Mouse (Mus musculus) adrenal gland, adult 8-10 months (tissue): ENCODE measurements around the gene Pogz. TPM values are rescaled to one million over a fixed set of nuclear protein-coding genes. Genes with fewer than 3 reads are reported as not detected.
"Not testable (repeated sequence)": the region's sequence is repeated elsewhere in the genome, so short reads cannot be mapped to it uniquely, and the experiment has no call there.

Source experiments
- DNase-seq: peaks from one replicate; pipeline ENCODE4 v3.0.0; 2022
- total RNA-seq, 4 experiments: library from RNA; stranded (reverse); gene quantifications; 2 replicates each; pipeline ENCODE4 v1.2.4; 2022

Pogz gene
- total RNA-seq, 4 experiments from 2014 or later, result 28.7 to 61.2 (median 44.1) TPM

DNA sequence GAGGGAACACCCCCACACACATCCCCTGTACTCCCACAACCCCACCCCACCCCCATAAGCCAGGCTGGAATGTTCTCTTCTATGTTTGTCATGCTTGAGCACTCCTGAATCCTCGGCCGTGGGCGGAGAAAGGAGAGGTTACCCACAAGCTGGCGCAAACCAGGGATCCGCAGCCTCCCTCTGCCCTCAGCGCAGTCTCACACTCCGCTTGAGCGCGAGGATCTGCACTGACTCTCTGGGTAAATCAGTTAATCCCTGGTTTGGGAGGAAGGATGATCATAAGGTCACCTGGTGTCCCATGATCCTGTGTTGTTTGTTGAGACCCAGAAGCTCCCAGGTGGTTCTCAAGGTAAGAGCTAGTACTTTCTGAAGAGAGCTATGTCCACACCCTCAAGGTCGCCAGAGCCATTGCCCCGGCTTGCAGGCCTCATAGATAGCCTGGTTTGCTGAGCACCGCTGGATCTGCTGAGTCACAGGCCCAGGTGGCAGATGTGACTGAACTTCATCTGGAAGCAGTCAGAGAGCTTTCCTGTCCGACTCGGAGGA lies 80.5 kb downstream of the Pogz start:
- no peak for DNase-seq

DNA sequence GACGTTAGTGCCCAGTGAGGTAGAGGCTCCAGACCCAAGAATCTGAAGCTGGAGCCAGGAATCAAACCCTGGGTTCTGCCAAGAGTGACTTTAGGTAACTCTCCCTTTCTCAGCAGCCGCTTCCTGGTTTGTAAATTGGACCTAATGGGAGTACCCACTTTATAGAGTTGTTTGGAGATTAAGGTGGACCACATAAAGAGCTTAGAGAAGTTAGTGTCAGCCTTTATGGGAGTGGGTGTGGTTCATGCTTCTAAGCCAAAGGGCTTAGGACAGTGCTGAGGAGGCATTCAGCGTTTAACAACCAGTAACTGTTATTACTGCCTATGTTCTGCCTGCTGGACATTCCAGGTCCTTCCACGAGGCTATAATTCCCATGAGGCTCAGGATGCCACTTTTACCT lies 81.5 kb downstream of the Pogz start:
- no peak for DNase-seq

DNA sequence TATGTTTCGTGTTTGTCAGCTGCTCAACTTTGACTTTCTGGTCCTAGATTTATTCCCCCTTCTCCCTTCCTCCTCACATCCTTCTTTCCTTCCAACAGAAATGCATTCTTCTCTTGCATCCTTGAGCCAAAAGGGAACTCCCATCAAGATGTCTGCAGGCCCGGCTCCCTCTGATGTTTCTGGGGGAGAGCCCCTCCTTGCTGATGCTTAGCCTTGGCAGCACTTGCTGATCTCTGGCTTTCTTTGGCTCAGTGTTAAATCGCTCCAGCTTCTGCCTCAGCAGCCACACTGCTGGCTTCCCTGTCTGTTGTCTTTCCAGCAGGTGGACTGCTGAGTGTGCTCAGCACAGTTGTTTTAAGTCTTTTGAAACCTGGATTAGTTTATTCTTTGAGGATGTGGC lies 83.7 kb downstream of the Pogz start:
- no peak for DNase-seq

DNA sequence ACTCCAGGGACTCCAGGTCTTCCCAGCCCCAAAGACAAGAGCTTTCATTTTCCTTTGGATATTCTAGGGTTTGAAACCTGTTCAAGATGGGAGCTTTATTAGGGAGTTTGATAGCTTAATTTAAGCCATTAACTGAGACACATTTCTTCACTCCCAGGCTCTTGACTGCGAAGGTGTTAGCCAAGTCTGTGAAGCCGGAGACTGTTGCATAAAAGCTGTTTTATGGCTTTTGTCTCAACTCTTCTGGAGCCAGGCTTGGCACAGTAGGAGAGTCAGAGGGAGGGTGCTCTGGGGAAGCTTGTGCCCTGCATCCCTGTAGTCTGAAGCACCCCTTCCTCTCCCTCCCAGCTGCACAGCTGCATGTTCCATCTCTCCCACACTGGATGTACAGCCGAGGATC lies 85.0 kb downstream of the Pogz start:
- no peak for DNase-seq

DNA sequence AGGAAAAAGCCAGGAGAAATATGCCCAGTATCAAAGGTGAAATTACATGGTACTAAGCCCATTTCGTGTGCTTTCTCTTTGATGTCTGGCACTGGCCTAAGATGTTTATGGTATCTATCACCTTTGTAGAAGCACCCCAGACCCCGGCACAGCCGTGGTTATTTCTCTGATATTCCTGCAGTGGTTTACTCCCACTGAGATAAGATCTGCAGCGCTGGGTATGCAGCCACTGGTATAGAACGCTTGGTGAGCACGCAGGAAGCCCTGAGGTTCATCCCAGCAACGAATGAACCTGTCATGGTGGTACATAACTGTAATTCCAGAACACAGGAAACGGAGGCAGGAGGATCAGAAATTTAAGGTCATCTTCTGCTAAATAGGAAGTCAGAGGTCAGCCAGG lies 87.3 kb downstream of the Pogz start:
- DNase-seq, result no peak

DNA sequence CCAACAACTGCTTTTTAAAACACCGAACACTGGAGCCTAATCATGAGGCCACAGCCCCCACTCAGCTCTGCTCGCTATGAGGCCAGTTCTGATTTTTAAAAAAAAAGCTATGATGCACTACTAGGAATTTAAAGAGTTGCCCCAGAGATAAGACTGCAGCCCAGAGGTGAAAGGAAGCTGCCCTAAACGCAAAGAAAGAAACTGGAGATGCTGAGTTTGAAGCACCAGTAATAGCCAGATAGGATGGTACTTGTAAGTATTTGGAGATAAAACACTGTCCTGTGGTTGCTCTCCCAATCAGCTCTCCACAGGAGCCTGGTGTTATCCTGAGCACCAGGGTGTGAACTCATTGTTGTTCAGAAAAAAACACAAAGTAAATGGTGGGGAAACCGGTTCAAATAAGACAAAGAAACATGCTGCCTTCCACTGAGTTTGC lies 89.0 kb downstream of the Pogz start:
- DNase-seq, result not testable (repeated sequence)

DNA sequence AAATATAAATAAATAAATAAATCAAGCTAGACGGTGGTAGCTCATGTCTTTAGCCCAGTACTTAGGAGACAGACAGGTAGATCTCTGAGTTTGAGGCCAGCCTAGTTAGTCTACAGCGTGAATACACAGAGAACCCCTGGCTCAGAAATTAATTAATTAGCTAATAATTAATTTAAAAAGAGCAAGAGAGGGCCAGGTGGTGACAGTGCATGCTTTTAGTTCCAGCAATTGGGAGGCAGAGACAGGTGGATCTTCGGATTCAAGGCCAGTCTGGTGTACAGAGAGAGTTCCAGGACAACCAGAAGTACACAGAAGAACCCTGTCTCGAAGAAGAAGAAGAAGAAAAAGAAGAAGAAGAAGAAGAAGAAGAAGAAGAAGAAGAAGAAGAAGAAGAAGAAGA lies 91.6 kb downstream of the Pogz start:
- not testable (repeated sequence) for DNase-seq

DNA sequence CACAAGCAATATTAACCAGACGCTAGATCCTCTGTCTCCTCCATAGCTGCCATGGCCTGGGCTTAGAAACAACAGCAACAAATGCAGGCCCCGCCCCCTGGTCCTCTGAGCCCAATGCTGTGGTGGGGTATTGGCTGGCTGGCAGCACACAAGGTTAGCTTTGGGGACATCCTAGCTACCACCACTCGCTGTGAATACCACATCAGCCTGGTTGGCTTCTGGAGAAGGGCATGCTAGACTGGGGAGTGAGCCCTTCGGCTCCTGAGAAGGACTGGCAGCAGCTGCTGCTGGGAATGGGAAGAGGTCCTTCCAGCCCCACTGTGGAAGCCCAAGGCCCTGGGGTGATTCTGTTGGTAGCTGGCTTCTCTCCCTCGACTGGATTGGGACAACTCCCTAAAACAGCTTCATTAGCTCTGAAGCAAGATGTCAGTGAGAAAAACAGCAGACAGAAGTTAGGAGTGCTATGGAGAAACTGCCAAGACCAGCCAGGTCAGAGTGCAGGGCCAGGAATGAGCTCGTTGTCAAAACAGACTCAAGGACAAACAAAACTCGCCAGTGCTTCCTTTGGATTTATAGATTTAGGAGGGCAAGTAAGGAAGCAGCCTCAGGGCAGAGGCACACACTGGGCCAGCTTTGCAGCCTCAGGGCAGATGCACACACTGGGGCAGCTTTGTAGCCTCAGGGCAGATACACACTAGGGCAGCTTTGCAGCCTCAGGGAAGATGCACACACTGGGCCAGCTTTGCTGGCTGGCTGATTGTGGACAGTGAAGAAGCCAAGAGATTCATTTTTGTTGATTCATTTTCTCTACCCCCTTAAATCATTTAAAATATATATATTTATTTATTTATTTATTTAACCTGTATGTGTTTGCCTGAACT lies 93.3 kb downstream of the Pogz start:
- not testable (repeated sequence) for DNase-seq

DNA sequence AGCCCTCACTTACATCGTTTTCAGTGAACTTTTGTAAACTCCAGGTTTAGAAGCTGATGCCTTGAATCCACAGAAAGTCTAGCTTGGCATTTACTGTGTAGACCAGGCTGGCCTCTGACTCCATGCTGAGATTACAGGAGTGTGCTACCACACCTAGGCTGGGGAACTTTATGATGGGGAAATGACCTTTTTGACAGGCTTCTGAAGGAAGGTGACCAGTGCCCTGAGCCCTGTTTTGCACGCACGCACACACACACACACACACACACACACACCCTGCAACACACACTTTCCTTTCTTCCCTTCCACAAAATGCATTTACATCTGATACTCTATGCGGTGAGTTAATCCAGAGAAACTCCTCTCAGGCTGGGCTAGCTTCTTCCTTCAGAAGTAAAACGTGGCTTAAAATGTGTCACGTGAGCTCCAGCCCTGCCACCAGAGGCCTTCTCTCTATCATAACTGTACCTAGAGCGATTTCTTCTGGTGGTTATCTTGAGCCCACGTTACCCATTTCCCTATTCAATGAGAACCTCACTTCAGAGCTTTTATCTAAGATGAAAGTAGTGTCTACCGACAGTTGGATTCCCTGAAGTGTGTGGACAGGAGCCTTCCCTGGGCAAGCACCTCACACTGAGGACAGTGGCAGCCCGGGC lies 94.2 kb downstream of the Pogz start:
- not testable (repeated sequence) for DNase-seq

Other genes starting within 250 kb of the Pogz start
- gene Gm10972, start 194.5 kb upstream of the Pogz start, total RNA-seq, result not detected
- 10 to 100 TPM; 14.5 to 18.2 (median 16.9) TPM for gene Tuft1, start 178.7 kb upstream of the Pogz start, total RNA-seq
- 10 to 100 TPM in 1 of 4 experiments, 1 to 10 TPM in 3; 5.4 to 11.5 (median 6.4) TPM for gene Selenbp2, start 144.0 kb upstream of the Pogz start, total RNA-seq
- 1 to 10 TPM in 3 of 4 experiments, under 1 TPM in 1; 0.73 to 3.5 (median 1.5) TPM for gene Cgn, start 51.1 kb upstream of the Pogz start, total RNA-seq
- gene Psmb4, start 49.4 kb downstream of the Pogz start, total RNA-seq, result 100 to 1,000 TPM; 313 to 362 (median 341) TPM
- 10 to 100 TPM; 43.1 to 69.2 (median 57.5) TPM for gene Selenbp1, start 95.5 kb downstream of the Pogz start, total RNA-seq
- 10 to 100 TPM; 27.2 to 56.5 (median 40.3) TPM for gene Rfx5, start 116.5 kb downstream of the Pogz start, total RNA-seq
- 10 to 100 TPM; 59.3 to 87.5 (median 74.9) TPM for gene Pi4kb, start 137.2 kb downstream of the Pogz start, total RNA-seq
- gene Zfp687, start 177.9 kb downstream of the Pogz start, total RNA-seq, result 10 to 100 TPM; 33.8 to 57.6 (median 46.8) TPM
- gene Psmd4, start 205.0 kb downstream of the Pogz start, total RNA-seq, result 100 to 1,000 TPM; 219 to 265 (median 258) TPM